Mouse (Mus musculus): ENCODE measurements around the gene Tdg.

DNA sequence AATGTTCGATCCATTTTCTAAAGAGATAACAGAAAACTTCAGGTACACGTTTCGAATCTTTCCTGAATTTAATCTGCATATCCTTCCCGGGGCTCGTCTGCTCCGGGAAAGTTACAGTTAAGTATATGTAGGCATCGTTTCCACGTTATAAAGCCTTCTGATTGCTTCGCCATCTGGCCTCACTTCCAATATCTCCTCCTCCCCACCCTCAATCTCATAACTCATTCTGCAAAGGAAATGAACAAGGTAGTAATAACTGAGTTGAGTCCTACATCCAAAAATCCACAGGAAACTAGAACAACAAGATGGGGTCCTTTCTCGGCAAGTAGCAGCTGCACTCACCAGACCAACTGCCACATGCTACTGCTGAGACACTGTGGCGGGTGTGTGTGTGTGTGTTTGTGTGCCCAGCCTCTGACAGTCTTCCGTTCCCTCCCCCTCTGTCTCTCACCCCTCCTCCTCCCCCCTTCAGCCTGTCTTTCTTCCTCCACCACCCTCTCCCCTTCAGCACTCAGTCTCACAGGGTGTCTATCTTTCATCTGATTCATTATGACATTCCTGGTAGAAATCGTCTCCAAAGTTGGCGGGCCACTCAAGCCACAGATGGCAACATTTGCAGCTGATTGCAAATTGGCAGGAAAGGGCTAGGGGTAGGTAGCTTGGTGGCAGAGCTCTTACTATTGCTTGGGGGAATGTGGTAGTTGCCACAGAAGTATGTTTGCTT is 32.8 kb downstream of the Tdg start:
- no peak for TF ChIP-seq MXI1 (IDR thresholded peaks at IDR 0.05; ENCODE audit: low read depth, low read length)
- no peak for TF ChIP-seq CTCF (IDR thresholded peaks at IDR 0.05 in 2 of 3, conservative IDR thresholded peaks at IDR 0.05 in 1 of 3; ENCODE audit: control insufficient read depth in 1 of 3, insufficient read depth in 1 of 3, low read depth in 2 of 3, low read length in 3 of 3, poor library complexity in 1 of 3, severe bottlenecking in 1 of 3)
